Mouse (Mus musculus) hindlimb bud, embryonic 11.5 days (tissue): ENCODE measurements around the gene Rgmb.

Source experiments
- DNase-seq: peaks from one replicate; pipeline ENCODE4 v3.0.0-alpha.2; 2012; ENCODE audit warnings: low read depth, low spot score; ENCODE audit errors: extremely low spot score

Gene Rgmb

DNA sequence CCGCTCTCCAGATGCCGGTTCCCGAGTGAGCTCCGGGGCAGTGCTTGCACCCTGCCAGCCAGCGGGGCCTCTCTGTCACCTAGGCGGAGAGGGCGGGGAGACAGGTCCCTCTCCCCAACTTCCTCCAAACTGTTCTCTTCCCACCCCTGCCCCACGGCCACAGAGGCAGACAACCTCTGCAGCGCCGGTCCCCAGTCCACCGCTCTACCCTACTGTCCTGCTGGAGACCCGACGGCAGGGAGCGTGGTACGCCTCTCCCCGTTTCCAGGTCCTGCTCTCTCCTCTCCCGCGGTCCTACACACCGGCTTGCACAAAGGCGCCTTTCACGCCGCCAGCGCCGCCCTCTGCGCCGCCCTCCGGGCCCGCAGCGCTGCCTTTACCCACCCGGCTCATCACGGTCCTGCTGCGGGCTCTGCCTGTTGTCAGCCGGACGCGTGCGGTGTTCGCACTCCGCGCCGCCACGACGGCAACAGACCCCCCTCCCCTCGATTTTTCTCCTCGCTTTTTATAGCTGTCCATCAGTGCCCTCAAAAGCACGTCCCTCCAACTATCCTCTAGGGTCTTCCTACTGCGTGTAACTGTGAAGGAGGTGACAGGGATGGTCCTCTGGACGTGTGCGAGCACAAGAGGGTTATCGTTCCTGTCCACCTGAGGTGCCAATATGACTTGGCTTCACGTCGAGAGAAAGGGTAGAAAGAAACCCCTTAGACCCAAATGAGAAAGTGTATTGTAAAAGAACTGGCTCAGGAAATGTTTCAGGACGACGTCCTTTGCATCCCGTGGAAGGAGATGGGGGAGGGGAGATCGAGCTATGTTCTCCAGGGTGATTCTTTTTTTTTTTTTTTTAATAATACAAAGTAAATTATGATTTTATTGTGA, at the start of gene Rgmb:
Rgmb (minus strand) TSS at position 274 of the 879 bp plus-strand sequence.
- no peak for DNase-seq

DNA sequence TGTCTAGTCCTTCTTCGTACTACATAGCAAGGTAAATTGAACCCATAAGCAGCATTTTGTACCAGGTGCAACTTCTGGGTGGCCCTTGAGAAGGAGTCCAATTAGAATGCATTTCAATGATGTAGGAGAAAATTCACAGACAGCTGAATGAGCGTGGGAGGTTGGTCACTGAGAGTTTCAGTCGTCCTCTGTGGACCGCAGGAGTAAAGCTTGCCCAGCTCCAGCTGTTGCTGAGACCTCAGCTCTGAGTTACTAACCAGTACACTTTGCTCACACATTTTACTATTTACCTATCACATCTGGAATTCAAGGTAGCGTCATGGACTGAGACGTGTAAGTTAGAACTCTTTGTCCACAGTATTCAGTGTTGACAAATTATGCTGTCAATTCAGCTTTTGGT, 43.9 kb upstream of the Rgmb start:
- no peak for DNase-seq

DNA sequence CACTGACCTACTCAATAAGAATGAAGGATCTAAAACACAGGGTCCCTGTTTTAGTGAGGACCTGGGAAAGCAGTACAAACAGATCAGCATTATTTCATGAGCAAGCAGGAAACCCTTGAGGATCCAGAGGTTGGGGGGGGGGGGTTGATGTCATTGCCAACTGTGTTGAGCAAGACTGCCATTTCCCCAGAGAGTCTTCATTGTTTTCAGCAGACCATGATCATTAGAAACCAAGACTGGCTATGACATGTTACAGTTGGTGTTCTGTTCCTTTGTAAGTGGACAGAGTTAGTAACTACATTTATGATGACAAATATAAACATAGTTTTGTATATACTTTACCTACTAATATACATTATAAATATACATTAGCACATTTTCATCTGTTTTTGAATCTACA, 41.3 kb upstream of the Rgmb start:
- DNase-seq, result no peak

DNA sequence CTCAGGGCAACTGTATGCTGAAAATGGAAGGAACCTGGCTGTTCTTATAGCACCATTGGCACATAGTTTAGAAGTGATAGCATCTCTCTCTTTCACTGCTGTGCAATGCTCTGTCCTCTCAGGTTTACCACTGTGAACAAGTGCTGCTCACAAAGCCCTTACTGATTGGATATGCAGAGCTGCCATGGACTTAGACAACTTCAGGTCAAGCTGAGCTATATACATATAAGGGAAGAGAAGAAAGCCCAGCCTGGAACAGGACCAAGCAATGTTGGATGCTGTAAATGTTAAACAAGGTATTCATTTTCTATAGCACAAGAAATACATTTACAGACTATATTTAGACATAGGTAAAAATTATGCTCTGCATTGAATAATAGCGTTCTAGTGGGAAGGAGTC, 34.4 kb upstream of the Rgmb start:
- DNase-seq, result no peak

DNA sequence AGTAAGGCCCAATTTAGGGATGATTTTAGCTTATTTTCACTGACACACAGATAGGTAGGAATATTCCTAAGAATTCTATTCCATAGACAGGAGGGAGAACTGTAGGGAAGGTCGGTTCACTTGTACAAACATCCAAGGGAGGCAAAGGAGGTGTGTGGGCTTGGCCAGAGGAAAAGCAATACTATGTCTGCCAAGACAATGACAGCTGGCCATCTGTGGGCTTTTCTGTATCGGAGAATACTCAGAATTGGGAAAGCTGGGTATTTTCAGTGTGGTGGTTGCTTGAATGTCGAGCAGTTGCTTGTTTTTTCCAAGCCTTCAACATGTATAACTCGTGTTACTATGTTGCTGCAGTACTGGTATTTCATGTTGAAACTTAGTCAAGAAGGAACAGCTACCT, 31.5 kb upstream of the Rgmb start:
- no peak for DNase-seq

DNA sequence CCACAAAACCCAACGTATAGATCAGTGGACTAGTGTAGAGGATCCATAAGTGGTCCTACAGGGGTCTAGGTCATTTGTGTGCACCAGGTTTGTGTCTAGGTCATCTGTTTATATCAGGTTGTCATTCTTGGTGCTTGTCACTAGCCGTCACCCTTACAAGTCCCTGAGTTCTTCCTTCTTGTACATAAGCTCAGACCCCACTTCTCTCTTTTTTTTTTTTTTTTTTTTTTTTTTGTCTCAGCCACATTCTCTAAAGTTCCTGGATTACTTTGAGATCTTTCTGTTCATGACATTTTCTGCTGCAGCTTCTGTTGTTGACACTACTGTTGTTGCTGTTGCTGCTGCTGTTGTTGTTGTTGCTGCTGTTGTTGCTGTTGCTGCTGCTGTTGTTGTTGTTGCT, 22.3 kb upstream of the Rgmb start:
- no peak for DNase-seq

DNA sequence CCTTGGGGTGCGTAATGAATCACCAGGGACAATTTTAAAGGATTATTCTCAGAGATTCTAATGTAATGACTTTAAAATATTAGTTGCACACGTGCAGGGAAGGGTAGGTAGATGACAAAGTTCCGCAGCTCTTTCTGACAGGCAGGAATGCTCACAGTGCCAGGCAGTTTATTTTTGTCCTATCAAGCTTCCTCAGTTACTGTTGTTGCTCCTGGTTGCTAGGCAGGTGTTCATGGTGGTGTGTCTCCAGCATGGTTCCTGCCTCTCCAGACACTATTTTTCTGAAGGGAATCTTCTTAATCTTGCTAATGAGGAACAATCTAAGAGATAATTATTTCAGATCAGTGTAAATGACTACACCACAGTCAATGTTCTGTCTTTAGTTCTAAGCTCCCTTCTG, 19.7 kb upstream of the Rgmb start:
- no peak for DNase-seq

DNA sequence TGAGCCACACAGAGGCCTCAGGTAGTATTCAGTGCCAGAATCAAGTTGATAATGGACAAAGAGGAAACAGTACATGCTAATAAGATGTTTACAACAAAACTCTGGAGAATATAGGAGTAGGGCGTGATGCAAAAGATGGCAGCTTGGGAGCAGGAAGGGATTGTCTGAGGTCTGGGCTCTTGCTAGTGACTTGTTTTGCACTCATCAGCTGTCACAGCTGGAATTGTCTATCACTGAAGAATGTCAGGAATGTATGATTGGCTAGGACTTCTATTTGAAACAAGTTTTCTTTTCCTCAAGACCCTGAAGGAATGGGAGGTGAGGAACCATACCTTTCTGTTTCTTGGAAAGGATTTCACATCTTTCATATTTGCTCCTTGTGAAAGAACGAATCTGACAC, 10.6 kb upstream of the Rgmb start:
- no peak for DNase-seq

DNA sequence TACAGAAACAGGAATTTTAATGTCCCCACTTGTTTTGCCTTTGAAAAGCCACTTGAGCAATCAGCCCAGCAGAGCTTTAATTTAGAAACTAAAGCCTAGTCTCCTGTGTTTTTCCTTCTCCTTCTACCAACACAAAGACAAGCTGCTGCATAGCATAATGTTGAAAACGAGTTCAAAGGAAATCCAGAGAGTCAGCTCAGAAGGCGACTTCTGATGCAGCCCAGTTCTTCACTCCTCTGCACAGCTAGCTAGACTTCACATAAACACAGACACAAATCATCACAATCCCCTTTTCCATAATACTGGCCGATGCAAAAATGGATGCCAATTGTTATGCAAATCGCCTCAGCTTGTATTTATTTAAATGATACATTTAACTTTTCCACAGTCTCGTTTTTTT, 1.6 kb upstream of the Rgmb start:
- no peak for DNase-seq

DNA sequence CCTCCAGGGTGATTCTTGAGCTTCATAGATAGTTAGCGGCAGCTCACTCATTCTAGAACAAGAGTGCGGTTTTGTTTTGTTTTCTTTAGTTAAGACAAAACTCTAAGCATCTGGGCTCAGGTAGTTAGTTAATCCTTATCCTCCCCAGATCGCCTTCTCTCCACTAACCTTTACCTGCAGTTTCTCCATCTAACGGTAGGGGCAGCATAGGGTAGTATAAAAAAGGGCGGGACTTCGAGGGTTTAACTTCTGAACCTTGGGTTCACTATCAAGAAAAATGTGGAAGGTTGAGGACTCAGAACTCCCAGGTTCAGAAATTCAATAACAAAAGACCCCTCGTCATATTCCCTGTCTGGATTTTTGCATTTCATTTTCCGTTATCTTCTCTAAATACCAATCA, 971 bp upstream of the Rgmb start:
- DNase-seq, result no peak

DNA sequence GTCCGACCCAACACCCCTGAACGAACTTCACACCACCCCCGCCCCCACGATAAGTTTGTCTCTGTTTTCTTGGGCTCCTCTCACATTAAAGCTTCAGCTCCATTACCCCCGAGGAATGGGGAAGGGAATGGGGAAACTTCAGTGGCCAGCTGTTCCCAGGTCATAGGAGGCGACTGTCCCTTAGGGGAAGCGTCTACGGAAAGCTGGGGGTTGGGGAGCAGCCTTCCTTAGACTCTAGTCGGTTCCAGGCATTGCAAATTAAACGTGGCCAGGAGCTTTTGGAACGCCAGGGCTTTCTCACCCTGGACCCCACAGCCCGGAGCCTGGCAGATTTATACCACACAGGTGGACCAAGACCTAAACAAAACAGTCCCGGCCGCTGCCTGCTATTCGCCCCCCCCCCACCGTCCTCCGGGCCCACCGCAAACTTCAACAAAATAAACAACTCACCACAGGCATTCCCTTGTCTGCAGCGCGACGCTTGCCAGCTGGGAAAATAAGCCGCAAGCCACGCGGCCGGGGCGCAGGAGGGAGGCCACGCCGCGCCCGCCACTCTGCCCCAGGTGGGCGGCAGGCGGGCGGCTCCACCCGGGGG, 571 bp downstream of the Rgmb start:
- DNase-seq, result no peak

DNA sequence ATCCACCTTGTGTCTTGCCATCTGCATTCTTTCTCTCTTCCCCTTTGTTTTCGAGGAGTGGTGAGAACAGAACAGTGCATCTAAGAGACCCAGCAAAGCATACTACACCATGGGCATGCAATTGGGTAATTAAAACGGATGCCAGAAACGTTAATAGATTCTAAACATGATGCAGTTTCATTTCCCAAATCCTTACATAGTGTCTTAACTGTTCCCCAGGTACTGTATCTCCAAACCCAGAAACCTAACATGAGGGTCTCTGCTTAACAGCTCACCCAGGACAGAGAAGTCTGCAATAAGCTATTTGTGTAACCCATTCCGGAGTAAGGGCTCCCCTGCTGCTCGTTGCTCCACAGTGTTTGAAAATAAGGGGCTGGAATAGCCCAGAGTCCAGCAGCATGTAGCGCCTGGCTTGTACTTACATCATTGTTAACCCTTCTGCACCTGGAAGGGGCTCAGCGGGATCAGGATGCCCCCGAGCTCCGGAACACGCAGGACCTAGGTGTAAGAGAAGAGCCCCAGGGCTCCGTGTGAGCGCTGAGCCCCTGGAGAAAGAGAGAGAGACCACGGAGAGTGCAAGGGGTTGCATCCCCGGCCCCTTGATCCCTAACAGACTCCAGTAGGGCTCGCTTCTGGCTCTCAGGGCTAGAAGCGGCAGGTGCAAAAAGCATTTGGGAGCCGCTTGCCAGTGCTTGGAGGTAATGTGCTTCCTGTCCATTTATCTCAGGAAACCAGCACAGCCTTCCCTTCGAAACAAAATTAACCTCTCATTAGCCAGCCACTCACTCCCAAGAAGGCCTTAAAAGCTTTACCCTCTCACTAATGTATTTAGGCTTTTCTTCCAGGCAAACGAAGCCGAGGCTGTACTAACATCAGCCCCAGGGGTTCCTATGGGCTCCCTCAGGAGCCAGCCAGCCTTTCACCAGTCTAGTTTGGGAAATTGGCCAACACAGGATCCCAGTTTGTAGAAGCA, 1.4 kb downstream of the Rgmb start:
- no peak for DNase-seq

DNA sequence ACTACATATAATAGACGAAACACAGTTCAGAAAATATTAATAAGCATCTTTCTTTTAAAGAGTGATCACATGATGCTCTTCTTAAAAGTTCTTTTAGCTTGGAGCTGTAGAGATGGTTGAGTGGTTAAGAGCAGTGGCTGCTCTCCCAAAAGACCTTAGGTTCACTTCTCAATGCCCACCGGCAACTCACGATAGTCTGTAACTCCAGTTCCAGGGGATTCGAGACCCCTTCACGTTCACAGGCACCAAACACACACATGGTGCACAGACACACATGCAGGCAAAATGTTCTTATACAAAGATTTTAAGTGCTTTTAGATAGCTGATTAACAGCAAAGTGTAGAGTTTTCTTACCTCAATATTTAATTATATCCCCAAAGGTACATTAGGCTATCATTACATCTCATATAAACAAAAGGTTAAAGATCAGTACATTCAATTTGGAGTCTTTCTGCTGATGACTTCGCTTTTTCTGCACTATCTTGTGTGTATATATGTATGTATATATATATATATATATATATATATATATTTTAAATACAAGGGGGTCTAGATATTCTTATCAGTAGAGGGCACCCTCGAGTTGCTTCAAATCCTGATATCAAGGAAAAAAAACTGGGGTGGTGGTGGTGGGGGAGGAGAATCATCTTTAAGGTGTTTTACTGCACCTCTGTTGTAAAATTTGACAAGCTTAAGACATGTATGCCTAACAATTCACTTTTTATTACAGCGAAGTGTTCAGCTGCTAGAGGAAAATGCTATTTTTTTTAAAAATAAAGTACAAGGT, 2.5 kb downstream of the Rgmb start:
- no peak for DNase-seq

DNA sequence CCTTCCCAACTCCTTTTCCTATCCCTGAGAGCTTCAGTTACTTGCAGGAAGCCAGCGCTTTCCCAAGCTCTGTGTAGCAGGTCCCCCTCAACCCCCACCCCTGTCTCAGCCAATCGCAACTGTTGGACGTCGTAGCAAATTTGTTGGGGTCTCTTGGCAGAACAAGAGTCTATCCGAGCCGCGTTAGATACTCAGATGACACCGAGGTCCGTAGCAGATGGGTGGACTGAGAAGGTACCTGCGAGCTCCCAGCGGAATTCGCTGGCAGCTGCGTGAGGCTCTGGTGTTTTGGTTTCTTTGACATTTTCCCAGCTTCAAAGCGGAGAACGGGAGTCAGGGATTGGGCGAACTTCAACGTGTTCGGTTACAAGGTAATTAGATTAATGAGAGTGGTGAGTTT, 3.9 kb downstream of the Rgmb start:
- no peak for DNase-seq

DNA sequence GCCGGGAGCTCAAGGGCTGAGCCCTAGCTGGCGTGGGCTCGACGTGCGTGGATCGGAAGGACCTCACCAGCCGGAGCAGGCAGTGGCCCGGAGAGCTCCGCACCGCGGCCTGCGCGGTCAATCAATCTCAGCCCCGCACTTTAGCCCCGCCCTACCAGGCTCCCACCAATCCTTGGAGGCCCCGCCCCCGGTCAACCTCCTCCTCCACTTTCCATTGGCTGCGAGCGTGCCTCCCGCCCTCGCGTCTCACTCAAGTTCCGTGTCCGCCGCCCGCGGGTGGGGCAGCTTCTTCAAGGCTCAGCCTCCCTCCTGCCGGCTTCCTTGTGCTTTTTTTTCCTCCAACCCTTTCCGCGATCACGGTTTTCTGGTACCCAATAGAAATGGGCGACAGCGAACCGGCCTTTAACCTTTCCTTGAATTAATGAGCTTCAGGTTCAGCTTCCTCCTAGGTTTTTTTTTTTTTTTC, 4.4 kb downstream of the Rgmb start:
- no peak for DNase-seq

DNA sequence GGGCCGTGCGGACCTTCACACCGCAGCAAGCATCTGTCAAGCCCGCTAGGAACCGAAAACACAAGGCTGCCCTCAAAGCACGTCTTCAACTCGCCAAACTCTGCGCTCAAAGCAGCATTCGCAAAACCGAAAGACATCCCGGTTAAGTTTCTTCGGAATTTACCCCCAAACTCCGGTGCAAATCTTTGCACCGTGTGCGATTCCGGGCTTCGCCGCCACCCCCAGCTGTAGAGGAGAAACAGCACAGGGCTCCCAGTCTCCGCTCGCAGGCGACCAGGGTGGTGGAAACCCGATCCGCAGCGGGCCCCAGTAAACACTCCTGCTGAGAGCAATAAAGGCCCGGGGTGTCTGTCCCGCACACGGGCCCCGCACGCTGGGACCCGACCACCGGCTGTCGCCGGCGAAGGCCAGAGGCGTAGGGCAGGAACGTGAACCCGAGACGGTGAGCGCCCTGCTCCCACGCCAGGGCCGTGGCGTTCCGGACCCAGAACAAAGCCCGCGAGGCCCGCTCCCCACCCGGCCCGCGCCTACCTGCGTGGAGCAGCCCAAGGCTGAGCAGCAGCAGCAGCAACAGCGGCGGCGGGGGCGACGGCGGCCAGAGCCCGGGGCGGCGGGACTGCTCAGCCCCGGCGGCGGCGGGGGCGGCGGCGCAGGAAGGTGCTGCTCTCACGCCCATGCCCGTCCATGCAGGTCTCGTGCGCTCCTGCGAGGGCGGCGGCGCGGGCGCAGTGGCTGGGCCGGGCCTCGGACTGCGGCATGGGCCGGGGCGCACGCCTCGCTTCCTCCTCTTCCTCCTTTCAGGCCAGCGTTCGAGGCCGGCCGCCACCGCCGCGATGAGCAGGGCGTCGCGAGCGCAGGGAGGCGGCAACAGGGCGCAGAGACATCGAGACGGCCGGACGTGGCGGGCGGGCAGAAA, 5.1 kb downstream of the Rgmb start:
- DNase-seq, result no peak

DNA sequence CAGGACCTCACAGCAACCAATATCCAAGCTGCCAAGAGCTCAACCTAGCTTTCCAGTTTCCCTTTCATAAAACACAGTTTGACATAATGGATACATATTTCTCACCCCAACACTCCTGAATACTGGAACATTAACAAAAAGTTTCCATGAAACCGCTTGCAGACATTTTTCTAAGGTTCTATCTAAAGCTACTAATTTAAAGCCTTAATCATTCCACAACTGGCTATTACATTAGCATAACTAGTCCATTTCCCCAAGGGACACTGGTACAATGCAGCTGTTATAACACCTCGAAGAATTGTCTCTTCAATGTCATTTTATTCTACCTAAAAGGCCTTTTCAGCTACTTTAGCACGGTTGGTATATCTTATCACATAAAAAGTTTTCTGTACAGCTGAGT, 6.0 kb downstream of the Rgmb start:
- no peak for DNase-seq

DNA sequence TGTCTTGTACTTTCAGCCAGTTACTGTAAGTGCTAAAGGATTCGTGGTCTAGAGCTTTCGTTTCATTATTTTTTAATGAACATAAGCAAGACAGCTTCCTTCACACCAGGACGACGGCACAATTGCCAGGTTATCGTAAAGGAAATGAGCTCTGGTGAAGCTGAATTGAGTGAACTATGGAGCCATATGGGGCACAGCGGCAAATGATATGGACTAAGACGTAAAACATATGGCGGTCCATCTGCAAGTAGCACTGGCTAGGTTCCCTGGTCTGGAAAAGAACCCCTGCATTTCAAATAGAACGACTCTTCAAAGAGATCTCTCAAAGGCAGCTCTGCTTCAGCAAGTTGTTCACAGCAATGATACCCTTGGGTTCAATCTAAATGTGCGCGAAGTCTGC, 6.5 kb downstream of the Rgmb start:
- DNase-seq, result no peak

DNA sequence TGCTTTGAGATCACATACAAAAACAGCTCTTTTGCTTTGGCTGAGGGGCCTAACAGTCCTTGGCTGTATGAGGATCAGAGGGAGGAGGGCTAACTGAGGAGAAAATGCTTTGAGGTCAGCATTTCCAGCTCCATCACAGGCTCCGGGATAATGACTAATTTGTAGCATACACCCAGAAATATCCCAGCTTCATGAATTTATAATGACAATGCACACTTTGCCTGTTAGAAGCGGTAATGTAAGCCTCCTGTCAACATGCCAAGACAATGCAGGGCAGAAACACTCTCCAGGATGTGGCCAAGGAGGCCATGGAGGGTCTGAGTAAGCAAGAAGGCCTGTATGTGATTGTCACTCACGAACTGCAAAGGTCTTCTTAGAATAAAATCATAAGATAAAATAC, 7.0 kb downstream of the Rgmb start:
- DNase-seq, result no peak

DNA sequence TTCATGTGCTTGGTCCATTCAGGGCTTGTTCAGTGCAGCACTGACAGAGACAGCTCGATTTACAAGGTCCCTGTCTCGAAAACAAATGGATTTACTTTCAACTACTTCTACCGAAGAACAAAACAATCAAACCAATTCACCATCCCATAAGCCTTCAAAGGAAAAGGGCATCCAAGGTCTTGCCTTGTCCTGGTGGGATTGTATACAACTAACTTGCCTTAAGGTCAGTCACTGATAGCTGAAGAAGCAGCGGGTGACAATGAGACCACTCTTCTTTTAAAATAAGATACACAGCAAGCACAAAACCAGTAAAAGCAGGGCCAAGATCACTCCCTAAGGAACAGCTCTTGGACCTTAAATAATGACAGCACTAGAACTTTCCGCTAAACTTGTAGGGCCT, 7.6 kb downstream of the Rgmb start:
- no peak for DNase-seq
